Mouse (Mus musculus): ENCODE data around the gene 1700028P14Rik.
"Not testable (repeated sequence)": the region's sequence is repeated elsewhere in the genome, so short reads cannot be mapped to it uniquely, and the experiment has no call there.

The 1700028P14Rik gene

DNA sequence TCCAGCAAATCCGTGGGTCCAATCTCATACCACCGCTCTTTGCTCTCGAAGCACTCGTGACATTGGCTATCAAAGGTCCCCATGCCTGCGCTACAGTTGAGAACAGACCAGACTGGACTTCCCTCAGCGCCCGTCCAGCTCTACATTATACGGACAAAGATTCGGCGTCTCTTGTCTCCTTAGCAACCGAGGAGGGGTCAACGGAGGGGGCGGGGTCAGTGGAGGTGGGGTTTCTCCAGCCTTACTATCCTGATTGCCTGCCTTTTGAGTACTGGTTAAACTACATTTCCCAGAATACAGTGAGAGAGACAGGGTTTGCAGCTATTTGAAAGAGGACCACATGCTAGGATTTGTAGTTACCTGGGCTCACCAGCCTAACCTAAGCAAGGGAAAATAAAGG is at the start of gene 1700028P14Rik:
Gene 1700028P14Rik, minus strand, starts transcription at position 169 of the 400 bp plus-strand sequence.
- peak; percentile 19 to 26 for DNase-seq (ENCODE audit: low spot score in 2 of 2)

DNA sequence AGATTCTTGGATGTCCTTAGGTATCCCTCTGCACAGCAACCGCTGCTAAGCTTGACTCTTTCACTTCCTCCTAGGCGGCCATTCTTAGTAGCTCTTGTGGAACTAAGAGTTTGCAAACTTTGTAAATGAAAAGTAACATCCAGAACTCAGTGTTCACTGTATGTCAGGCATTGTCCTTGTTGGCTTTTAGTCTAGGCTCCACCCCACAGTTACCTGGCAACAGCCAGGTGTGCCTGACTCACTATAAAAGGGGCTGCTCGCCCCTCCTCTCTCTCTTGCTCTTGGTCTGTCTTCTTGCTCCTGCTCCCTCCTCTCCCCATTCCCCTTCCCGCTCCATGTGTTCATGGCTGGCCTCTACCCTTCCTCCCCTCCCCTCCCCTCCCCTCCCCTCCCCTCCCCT is 46.5 kb upstream of the 1700028P14Rik start:
- no peak for DNase-seq (ENCODE audit: low spot score in 2 of 2)

DNA sequence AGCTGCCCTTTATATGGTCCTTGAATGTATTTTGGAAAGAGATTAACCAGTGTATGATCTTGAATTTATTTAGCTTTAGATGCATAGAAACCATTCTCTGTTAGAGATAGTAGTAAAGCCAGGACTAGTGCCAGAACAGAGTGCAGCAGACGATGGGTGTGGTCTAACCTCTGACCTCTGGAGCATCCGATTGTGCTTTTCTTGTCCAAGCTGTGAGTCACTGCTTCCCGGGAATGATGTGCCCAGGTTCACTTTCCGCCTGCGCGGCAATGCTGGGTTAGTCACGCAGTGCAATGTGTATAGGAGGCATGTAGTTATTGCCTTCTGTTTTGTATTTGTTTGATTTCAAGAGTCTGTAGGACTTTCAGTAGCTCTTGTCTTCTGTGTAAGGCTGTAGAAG is 45.8 kb upstream of the 1700028P14Rik start:
- peak in 1 of 2 experiments; percentile 23 for DNase-seq (ENCODE audit: low spot score in 2 of 2)

DNA sequence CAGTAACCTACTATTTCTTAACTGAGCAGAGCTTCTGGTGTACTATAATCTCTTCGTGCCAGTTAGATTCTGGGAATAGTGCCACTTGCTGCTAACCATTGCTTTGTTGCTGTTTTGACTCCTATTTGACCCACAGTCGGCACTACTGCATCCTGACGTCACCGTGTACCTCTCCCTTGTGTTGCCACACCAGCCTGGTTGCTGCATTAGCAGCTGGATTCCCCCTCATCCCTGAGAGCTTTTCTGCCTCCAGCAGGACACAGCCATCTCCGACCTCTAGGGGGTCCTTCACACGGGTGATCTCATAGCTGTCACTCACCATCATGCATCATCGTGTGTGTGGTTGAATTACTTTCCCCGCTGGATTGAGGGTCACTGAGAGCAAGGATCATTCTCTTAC is 45.2 kb upstream of the 1700028P14Rik start:
- DNase-seq (ENCODE audit: low spot score in 2 of 2), result peak; percentile 15 to 31

DNA sequence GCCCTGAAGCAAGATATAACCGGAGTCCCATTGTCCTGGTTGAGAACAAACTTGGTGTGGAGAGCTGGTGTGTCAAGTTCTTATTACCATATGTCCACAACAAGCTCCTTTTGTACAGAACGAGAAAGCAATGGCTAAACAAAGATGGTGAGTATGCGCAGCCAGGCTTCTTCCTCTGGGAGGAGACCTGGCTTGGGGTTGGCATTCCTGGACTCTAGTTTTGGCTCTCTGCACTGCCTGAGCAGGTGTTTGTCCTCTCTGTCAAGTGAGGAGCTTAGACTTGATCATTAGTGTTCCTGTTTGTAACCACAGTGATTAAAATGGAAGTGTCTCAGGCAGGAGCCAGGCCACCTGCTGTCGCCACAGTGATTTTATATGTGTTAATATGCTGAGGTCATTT is 41.7 kb upstream of the 1700028P14Rik start:
- DNase-seq (ENCODE audit: low spot score in 2 of 2), result peak; percentile 58 to 65

DNA sequence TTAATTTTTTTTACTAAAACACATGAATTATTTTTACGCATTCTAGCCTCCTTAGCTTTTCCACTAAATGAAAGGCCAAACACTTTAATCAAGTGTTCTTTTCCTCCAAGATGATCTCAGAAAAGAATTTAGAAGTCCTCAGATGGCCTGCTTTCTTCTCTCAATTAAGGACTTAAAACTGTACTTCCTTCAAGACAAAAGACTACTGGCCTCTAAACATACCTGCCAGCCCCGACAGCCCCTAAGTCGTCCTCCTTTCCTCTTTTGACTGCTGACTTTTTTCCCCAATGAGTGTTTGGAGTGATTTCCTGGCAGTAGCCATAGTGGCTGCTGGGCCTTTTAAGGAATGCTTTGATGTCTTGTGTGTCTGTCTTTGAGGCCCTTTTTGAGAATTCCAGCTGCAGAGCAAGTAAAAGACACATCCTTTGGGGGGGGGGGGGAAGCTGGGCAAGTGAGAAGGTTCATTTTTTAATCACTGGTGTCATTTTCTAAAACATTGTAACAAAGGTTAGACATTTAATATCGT is 35.9 kb upstream of the 1700028P14Rik start:
- DNase-seq (ENCODE audit: low spot score in 2 of 2), result no peak

DNA sequence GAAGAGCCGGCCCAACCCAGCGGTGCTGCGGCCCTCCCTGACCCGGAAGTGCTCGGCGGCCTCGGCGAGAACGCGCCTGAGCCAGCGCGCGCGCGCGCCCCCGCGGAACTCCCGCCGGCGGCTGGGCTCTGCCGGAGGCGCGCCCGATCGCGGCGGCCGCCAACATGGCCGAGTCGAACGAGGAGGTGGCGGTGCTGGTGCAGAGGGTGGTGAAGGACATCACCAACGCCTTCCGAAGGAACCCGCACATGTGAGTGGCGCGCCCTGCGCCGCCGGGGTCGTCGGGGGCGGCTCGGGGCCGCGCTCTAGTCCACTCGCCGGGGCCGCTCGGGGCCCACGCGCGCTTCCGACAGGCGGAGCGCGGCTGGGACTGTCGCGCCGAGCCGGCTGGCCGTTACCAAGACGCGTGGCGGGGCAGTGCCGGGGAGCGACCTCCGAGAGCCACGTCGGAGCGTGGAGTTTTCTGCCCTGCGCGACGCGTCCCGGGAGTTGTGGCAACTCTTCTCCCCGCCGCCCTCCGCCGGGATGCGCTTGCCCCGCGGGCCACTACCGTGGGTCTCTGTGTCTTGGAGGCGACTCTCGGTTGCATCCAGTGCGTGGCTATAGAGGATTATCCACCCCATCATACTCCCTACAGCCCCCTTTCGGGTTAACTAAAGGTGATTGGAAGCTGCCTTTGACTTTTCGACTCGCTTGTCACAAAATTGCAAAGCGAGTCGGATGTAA is 34.8 kb upstream of the 1700028P14Rik start, which contains the start of gene Ptar1:
Gene Ptar1, plus strand, starts transcription at position 134 of the 726 bp plus-strand sequence.
- peak; percentile 93 to 94 for DNase-seq (ENCODE audit: low spot score in 2 of 2)

DNA sequence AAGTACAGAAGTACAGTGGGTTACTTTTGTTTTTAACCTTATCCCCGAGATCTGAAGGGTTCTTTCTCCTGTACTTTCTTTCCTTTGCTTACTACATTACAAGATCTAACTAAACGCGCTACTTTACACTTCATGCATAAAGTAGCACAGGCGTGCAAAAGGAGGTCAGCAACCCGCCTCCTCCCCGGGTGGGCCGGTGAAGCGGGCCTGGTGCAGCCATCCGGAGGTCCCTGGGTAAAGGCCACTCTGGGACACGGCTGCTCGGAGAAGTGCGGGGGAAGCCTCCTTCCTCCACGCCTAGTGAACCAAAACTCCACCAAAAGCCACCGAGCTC is 34.3 kb upstream of the 1700028P14Rik start:
- DNase-seq (ENCODE audit: low spot score in 2 of 2), result no peak

DNA sequence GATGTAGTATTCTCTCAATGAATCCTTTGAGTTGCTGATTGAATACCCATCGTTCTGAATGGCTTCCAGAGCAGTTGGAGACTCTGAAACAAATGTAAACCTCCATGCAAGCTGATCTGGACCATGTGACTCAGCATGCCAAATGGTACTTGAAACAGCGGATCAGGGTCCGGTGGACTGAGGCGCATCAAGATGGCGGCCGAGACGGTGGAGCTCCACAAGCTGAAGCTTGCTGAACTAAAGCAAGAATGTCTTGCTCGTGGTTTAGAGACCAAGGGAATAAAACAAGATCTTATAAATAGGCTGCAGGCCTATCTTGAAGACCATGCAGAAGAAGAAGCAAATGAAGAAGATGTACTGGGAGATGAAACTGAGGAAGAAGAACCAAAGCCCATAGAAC is 23.0 kb upstream of the 1700028P14Rik start:
- DNase-seq (ENCODE audit: low spot score in 2 of 2), result not testable (repeated sequence)

DNA sequence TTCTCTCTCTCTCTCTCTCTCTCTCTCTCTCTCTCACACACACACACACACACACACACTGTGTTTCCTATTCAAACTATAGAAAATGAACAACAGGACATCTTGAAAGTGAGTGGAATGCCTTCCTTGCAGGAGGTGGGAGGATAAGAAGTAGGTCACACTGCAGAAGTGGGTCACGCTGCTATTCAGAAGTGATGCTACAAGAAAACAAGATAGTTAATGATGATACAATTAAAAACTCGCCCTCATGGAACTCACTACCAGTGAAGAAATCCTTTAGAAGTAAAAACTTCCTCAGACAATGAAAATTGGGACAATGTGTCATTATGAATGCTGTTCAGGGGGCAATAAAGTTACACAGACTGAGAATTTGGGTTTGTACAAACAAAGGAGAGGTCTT is 20.4 kb upstream of the 1700028P14Rik start:
- no peak for DNase-seq (ENCODE audit: low spot score in 2 of 2)

DNA sequence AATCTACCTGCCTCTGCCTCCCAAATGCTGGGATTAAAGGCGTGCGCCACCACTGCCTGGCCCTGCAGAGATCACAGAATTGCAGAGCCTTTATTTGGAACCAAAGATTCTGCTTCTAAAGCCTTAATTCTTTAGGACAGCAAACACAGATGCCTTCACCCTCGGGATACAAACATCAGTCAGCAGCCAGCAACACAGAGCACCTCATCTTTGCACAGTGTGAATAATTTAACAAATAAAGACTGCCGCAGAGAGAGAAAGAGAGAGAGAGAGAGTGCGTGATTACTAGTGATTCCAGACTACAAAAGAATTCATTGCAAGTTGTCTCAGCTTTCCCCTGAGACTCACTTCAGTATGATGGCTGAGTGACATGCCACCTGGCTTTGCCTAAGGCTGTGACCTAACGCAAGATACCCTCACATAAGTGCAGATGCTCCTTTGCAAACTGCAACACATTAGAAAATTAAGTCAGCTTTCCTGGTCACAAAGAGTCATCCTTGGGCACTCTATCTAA is 15.6 kb upstream of the 1700028P14Rik start:
- DNase-seq (ENCODE audit: low spot score in 2 of 2), result no peak

DNA sequence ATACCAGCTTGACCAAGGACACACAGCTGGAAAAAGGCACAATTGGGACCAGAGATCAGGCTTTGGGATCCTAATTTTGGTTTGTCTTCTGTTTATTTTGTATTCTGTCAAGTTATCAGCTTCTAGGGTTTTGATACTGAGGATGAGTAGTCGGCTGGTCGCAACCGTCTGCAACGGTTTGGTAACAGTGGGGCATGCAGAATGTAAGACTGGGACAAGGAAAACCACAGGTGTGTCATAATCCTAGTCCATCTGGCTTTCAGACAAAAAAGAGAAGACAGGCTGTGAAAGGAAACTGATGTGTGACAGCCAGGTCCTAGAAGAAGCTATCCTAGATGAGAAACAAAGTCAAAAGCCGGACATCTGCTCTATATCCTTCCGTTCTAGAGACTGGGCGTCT is 11.5 kb upstream of the 1700028P14Rik start:
- no peak for DNase-seq (ENCODE audit: low spot score in 2 of 2)

DNA sequence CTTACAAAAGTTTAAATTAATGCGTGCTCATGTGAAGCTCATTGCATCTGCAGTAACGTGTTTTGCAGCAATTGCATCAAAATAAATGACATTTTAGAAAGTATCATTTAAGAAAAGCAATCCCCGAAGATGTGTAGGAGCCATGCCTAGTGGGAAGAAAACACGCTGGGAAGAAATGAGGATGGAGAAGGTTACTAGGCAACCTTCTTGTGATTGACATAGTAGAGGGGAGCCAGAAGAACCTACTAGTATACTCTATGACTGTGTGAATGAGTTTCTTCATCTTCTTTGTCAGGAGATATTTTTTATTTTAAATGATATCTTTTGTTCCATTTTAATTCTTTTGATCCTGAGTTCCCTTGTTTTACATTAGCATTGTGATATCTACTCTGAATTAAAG is 5.7 kb upstream of the 1700028P14Rik start:
- no peak for DNase-seq (ENCODE audit: low spot score in 2 of 2)

DNA sequence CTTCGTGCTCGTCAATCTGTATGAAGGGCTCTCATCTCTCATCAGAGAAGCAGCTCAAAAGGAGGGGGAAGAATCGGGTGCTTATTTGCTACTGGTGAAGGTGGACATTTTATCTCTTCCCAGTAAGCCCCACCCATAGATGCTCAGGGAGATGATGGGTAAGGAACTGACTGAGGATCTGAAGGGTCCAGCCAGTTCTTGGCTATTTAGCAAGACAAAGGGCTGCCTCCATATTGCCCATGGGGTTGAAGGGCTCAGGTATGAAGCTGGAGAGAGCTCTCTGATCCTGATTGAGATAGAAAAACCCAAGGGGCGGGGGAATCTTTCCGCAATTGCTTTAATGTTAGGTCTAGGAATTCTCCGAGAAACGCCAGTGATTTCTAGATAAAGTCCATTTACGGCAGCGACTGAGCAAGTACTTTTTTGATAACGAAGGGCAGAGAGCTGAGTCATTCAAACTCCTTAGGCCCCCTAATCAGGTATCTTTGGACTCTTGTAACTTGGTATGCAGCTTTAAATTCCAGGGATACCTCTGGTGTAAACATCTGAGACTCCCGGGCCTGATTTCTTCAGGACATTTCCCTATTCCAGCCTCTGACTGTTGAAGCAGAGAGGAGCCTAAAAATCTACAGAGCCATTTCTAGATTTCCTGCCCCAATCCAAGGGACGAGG is 4.8 kb upstream of the 1700028P14Rik start:
- DNase-seq (ENCODE audit: low spot score in 2 of 2), result no peak

DNA sequence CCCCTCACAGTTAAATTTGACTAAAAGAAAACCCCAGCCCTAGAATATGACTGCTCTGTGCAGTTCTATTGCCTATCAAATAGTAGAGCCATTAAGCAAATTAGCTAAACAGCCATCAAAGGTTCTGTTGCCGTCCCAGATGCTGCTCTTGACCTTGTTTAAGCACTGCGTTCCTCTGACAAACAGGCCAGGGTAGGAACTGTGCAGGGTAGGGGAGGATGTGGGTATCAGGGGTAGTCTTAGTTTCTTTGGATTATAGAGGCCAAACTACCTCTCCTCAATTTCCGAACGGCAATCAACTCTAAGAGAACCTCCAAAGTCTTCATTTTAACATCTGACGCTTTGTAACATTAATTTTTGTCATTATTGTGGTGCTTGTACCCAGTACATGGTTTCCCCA is 542 bp upstream of the 1700028P14Rik start:
- no peak for DNase-seq (ENCODE audit: low spot score in 2 of 2)

DNA sequence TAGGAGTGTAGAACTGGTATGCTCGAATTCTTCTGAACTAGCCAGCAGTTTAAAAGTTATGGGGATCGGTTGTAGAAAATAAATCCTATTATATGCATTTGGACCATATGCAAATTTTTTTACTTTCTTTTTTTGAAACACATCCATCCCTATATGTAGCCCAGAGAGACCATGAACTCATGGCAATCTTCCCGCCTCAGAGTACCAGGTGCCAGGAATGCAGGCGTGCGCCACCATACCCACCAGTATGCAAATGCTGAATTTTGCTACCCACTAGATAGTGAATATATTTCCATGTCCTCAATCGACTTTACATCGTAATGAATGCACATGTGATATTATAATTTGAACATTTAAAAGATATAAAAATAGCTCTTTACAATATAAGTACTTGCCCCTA is 5.3 kb downstream of the 1700028P14Rik start:
- no peak for DNase-seq (ENCODE audit: low spot score in 2 of 2)

DNA sequence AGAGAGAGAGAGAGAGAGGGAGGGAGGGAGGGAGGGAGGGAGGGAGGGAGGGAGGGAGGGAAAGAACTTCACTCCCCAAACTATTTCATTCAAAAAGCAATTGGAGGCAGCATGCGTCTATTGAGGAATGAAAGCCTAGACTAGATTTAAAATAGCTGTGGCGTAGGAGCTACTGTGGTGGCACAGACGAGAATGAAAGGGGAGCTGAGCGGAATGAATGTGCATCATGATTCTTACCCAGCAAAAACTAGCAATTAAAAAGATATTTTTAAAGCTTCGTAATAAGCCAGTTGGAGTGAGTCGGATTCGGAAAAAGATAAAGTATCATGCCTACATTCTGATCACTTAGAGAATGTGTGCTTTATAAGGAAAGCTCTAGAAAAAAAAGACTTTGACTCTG is 7.3 kb downstream of the 1700028P14Rik start:
- no peak for DNase-seq (ENCODE audit: low spot score in 2 of 2)

DNA sequence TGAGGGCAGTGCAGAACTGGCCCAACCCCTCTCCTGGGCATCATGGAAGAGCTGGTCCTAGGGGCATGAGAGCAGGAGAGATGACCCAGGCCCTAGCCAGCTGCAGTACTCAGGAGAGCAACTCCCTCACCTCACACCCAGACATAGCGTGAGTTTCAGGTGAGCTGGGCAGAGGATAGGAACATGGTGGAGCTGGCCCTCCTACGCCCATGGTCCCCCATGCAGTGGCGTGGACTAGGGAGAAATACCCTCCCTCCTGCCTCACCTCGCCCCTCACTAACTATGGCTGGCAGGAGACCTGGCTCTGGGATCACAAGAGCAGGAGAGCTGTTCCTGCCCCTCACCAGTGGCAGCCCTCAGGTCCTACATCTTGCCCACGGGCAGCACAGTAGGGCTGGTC is 8.8 kb downstream of the 1700028P14Rik start:
- no peak for DNase-seq (ENCODE audit: low spot score in 2 of 2)

DNA sequence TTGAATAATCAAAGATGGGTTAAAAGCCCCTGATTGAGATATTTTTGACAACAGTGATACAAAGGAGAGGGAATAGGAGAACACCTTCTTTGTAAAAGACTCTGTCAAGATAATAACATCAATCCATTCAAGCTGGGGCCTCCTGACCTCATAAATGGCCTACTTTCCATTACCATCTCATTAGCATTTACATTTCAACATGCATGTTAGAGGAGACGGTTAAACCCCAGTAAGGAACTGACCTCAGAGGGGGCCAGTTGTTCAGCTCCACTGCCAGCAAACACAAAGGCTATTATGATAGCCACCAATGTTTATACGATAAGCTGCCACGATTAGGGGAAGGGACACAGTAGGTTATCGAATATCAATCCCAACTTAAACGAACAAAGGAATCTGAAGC is 15.8 kb downstream of the 1700028P14Rik start:
- no peak for DNase-seq (ENCODE audit: low spot score in 2 of 2)

DNA sequence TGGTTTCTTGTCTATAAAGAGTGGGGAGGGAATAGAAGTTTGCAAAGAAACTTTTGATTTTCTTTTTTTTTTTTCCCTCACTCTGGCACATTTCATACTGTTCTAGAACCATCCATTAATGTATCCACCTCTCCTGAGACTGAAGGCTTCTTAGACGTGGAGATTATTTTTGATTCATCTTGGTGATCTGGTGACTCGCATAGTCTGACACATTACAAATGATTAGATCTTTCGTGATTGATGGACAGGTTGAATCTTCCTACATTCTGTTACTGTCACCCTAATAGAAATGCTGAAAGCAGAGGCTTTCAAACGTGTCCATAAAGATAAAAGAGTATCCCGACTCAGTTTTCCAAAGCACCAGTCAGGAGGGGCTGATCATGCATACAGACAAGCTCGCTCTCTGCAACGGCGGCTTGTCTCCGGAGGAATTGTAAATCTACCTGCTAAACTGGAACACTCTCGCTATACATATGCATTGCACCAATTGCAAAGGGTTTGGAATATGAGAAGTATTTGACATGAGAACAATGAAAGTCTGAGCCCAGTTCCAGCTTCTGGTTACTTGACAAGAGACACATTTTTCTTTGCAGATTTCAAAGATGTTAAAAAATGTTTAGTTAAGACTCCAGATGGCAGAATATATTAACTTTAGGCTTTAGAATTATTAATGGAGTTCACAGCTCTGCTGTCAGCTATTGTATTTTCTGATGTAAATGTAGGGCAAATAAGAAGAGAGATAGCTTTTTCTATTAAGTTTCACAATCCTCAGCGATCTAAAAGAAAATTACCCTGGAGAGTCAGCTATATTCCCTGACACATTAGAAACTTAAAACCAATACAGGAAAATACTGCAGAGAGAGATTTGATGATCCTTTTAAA is 20.8 kb downstream of the 1700028P14Rik start:
- DNase-seq (ENCODE audit: low spot score in 2 of 2), result no peak

DNA sequence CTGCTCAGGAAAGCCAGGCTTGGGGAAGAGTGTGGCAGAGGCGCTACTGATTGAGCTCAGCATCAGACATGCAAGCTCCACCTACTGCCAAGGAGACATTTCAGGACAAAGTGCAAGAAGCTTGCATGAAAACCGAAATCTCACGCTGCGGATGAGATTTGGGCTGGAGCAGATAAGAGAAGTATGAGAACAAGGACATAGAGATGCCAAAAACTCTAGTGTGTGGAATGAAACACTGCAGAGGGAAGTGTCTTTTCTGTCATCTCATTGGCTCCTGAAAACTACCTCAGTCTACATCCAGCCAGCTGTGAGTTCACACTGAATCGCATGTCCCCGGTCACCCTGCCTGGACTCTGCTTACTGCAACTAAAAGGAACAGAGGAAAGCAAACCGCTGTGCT is 38.3 kb downstream of the 1700028P14Rik start:
- DNase-seq (ENCODE audit: low spot score in 2 of 2), result peak; percentile 46 to 61

DNA sequence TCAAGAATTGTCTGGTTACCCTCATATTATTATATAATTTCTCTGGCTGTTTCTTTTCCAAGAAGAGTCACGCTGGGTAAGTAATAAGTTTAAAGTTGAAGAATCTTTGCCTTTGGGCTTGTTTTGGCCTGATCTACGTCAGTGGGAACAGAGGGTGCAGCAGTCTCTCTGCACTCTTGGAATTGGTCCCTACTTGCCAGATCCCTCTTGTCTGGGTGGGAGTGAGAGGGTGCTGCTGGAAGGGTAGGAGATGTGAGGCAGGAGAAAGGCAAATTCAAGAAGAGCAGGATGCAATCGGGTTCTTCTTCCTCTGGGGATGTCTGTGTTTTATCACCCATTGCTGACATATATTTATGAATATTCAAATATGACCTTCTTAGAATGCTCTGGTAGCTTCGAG is 42.9 kb downstream of the 1700028P14Rik start:
- DNase-seq (ENCODE audit: low spot score in 2 of 2), result peak in 1 of 2 experiments; percentile 4

All from heart, adult 9 months (tissue).